ENCODE assay signal across 20 mouse cellular contexts in the genomic region with DNA sequence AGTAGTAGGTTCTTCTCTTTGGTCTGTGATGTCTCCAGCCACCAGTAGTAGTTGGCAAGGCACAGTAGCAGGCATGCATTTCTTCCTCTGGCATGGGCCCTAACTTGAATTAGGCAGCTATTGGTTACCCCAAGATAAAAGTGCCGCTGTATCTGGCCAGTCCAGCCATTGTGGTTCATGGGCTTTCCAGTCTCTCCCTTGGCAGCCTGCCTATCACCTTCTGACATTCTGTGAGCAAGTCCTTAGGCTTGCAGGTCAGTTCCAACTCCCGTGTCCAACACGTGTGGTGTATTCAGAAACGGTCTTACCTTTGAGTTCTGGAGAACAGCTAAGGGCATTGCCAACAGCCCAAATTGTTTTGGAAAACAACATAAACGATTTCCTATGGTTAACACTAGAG. TPM values are rescaled to one million over a fixed set of nuclear protein-coding genes. Genes with fewer than 3 reads are reported as not detected.
DNase-seq lines count a peak whose midpoint lies in the region; ATAC-seq lines count a peak whose summit lies in the region.
"Had no signal": no experiment of that assay in that cellular context is flagged by ENCODE, and none has a peak within 500 bp of the region (broad histone marks: within the 10 kb centered on the region; RNA-seq: fewer than 3 reads in every experiment).

No protein-coding gene starts in this region.

- H3K9me3 ChIP-seq in heart, embryonic 12.5 days (replicated peaks), result no peaks in the 10 kb centered on the region
- H3K9me3 ChIP-seq: embryonic facial prominence, embryonic 13.5 days had no signal

- no peak overlapping the region for H3K27ac ChIP-seq in heart, embryonic 12.5 days (ENCODE audit: poor library complexity, severe bottlenecking)
- H3K27ac ChIP-seq: embryonic facial prominence, embryonic 13.5 days had no signal

- H3K4me3 ChIP-seq in heart, embryonic 12.5 days, result no peak overlapping the region
- H3K4me3 ChIP-seq: embryonic facial prominence, embryonic 13.5 days had no signal

- 45% methylated on average over 5 of the region's 5 CpGs for WGBS in heart, embryonic 12.5 days

- no peak overlapping the region for H3K9ac ChIP-seq in heart, embryonic 12.5 days
- H3K9ac ChIP-seq: embryonic facial prominence, embryonic 13.5 days had no signal

- peaks cover 9% of the 10 kb centered on the region; the same call in 1 of the 2 replicates for H3K4me1 ChIP-seq in heart, embryonic 12.5 days (replicated peaks)

- H3K36me3 ChIP-seq in heart, embryonic 12.5 days, result no peaks in the 10 kb centered on the region
- H3K36me3 ChIP-seq: embryonic facial prominence, embryonic 13.5 days had no signal

- no peak for ATAC-seq in heart, embryonic 12.5 days (ENCODE audit: insufficient number of reproducible peaks, low FRiP score)
- peak; percentile 78 for ATAC-seq in megakaryocyte progenitor cell, adult 5-6 weeks (replicated peaks; ENCODE audit: poor library complexity)
- no peak for ATAC-seq in cerebellum, adult (ENCODE audit: insufficient number of reproducible peaks, low FRiP score, low TSS enrichment)
- ATAC-seq: hindbrain, embryonic 16.5 days; midbrain, embryonic 16.5 days had no signal

- H3K4me2 ChIP-seq in heart, embryonic 12.5 days, result no peak overlapping the region
- H3K4me2 ChIP-seq: embryonic facial prominence, embryonic 13.5 days had no signal

- H3K27me3 ChIP-seq in heart, embryonic 12.5 days (replicated peaks), result 0 out of 2 replicates have a peak, but pooled peaks cover 3% of the 10 kb centered on the region

- peak; percentile 95 for DNase-seq in heart, adult 11 months
- DNase-seq in MEL-GATA-1-ER (ENCODE audit: extremely low read depth, low read depth), result peak; percentile 86
- peak; percentile 39 to 70 for DNase-seq in heart, adult 9 months (ENCODE audit: low spot score in 2 of 2)
- no peak for DNase-seq in B cell, adult 2 months
- DNase-seq in thymus, adult 18-20 months, result no peak
- DNase-seq: cerebellum, adult 11-12 months; kidney, adult 18-20 months; kidney, postnatal 36 days; layer of hippocampus, postnatal 36 days; left cerebral cortex, postnatal 4 days; lung, adult 18-20 months; lung, postnatal 4 days; thymus, postnatal 14 days had no signal

RNA-seq across cellular contexts. Expression of gene Agtr1a, which starts 3.7 kb away (rescaled TPM):
- 8.2 and 8.4 TPM in 2 replicates for polyA plus RNA-seq in heart, embryonic 12.5 days (2016; fragmentation: Nextera tagmentation; extraction: Ambion mirVana)
- total RNA-seq in megakaryocyte progenitor cell, adult 5-6 weeks (2015), result 1.8 TPM in 2 replicates
- 0.27 and 0.29 TPM in 2 replicates for total RNA-seq in megakaryocyte progenitor cell, adult 5-6 weeks (2017)
- polyA plus RNA-seq: C2C12 had no signal

Comparison
In these comparisons a context has a peak if more than half of its experiments do, and no peak if none do; other contexts are left out.
1. DNase-seq: peak in heart, adult 11 months (single experiment), MEL-GATA-1-ER (single experiment) and heart, adult 9 months (2 of 2); none in B cell, adult 2 months (0 of 2) and thymus, adult 18-20 months (0 of 2).